Mouse (Mus musculus) brain, embryonic 18.5 days (tissue): ENCODE data around the gene Zxdc.
A peak's percentile ranks its signal among the peaks of the same experiment; 100 is the strongest.

Source experiments
- DNase-seq: peaks from one replicate; pipeline ENCODE4 v3.0.0-alpha.2; 2012; ENCODE audit warnings: low read depth, low spot score

Gene Zxdc

DNA sequence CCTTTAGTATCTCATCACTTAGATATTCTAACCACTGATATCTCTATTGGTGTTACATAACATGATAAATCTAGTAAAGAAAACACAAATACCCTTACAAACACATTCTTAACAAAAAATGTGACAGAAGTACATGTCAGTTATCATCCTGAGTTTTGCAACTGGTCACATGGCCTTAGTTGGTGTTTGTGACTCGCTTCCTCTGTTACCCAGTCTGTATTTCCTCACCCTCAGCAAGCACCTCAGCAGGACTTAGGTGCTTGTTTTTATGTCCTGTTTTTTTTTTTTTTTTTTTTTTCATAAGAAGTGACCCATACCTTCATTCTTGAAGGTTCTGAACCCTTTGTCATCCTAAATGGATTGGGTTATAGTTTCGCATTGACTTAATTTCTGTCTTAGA lies 8.4 kb downstream of the Zxdc start:
- no peak for DNase-seq

GRCm38 (mm10) chr6:90381465-90381864 lies 12.2 kb downstream of the Zxdc start:
- DNase-seq: no peak

DNA sequence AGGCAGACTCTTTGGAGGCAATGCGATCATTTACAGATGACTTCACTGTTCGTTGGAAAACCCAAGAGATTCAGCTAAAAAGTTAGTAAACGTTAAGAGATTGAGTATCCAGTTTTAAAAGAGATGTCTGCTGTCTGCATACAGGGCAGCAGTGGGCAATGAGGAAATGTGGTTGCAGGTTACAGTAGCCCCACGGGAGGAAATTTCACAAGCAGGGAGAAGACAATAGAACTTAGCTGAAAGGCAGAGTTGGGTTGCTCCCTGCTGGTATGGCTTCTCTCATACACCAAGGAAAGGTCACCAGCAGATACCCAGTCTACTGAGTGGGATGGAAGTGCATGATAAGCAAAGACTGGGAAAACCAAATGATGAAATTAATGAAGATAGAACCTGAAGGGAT lies 21.3 kb downstream of the Zxdc start:
- no peak for DNase-seq

DNA sequence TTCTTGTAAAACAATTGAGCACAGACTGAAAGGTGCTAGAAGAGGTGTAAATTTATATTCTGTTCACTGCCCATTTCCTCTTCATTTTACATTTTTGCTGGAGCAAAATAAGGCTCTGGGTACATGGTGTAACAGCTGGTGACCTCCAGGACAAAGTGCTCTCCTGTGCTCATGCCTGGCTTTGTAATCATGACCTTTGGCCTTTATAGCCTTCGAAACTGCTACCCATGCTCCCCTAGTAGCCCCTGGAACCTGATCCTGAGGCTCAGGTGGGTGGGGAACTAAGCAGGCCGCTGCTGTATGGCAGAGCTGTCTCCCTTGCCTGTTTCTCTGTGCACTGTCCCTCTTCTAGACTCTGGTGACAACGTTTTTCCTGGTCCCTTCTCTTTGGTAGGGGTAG lies 24.7 kb downstream of the Zxdc start:
- no peak for DNase-seq

- no peak for DNase-seq
These were observed 26.5 kb downstream of the Zxdc start for GRCm38 (mm10) chr6:90395751-90396150.

- no peak for DNase-seq
These were observed 28.0 kb downstream of the Zxdc start for GRCm38 (mm10) chr6:90397291-90397690.

- DNase-seq: no peak
These were observed 39.3 kb downstream of the Zxdc start for GRCm38 (mm10) chr6:90408632-90409031.

- no peak for DNase-seq
These were observed 41.7 kb downstream of the Zxdc start for GRCm38 (mm10) chr6:90410972-90411371.

DNA sequence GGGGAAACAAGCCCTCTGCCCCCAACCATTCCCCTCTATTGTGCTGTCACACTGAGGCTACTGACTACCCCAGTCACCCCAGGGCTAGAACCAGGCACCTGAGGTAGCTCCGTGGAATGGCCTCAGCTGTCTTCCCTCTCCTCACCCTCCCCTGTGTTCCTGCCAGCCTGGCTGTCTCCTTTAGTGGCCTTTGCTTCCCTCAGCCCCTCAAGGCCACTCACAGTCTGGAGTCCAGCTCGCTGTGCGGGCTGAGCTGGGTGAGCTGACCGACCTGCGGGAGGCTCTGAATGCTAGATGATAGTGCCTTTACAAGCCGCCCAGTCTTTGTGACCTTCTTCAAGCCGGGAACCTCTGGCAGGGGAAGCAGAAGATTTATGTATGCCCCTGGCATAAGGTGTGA lies 42.6 kb downstream of the Zxdc start:
- no peak for DNase-seq

- DNase-seq: peak; percentile 60
These were observed 53.3 kb downstream of the Zxdc start for GRCm38 (mm10) chr6:90422565-90422964.

- no peak for DNase-seq
These were observed 56.1 kb downstream of the Zxdc start for GRCm38 (mm10) chr6:90425361-90425760.

- DNase-seq: no peak
These were observed 56.7 kb downstream of the Zxdc start for GRCm38 (mm10) chr6:90426003-90426402.

GRCm38 (mm10) chr6:90428380-90428974 lies 59.2 kb downstream of the Zxdc start, which contains the start of gene Cfap100:
TSS of gene Cfap100 (minus strand) at chr6:90428797.
- no peak for DNase-seq

DNA sequence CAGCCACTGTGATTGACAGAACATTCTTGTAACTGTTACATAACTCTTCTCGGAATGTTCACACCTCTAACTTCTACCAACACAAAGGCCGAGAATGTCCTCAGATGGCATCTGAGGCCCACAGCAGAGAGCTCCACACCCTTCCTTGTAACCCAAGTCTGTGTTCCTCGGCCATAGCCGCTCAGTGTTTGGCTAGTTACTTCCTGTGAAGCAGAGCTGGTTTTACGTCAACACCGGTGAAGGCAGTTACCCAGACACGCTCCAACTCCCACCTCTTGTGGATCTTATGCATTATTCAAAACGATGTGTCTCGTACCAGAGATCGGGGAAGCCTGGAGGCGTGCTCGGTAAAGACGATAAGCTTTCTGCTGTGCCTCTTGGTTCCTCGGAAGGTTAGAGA lies 60.6 kb downstream of the Zxdc start:
- DNase-seq: no peak

DNA sequence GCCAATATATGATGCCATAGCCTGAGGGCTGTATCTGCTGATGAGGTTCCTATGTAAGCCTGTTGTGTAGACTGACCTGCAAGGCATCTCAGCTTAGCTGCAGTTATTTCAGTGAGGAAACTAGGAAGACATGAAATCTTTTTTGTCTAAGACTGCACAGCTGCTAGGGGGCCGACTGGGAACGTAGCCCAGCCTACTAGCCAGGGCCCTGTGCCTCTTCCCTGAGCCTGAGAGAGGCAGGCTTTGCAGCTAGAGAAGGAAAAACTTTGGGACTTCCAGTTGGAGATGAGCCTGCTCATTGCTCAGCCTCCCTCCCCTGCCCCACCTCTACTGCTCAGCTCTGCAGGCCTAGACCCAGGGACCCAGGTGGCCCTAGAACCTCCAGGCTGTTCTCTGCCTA lies 62.2 kb downstream of the Zxdc start:
- no peak for DNase-seq

DNA sequence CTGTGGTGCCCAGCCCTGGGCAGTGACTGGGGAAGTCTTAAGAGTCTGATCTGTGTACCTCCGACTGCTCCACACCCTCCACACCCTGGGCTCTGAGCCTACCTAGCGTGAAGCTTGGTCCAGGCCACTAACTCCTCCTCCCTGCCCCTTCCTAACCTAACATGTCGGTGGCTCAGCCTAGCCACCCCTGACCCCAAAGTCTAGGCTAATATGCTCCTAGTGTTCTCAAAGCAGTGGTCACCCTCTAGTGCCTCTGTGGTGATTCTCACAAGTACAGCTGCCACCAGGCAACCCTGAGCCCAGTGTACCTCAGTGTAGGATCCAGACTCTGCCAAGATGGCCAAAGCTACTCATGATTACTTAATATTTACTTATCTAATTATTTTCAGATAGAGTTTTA lies 65.4 kb downstream of the Zxdc start:
- DNase-seq: no peak

DNA sequence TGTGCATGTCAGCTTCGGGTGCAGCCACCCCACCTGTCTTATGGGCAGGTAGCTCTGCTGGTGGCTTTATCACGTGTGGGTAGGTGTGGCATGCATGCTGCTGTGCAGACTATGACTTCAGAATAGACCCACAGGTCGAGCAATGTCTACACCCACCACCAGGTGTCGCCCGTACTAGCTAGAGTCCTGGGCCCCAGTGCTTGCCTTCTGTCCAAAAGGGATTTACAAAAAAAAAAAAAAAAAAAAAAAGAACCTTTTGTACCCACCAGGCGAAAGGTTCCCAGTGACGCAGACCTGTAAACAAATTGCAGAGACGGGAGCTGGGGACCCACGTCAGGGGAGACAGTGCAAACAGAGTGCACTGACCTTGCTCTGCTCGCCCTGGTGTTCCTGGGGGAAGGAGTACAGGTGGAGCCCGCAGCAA lies 65.9 kb downstream of the Zxdc start:
- no peak for DNase-seq

DNA sequence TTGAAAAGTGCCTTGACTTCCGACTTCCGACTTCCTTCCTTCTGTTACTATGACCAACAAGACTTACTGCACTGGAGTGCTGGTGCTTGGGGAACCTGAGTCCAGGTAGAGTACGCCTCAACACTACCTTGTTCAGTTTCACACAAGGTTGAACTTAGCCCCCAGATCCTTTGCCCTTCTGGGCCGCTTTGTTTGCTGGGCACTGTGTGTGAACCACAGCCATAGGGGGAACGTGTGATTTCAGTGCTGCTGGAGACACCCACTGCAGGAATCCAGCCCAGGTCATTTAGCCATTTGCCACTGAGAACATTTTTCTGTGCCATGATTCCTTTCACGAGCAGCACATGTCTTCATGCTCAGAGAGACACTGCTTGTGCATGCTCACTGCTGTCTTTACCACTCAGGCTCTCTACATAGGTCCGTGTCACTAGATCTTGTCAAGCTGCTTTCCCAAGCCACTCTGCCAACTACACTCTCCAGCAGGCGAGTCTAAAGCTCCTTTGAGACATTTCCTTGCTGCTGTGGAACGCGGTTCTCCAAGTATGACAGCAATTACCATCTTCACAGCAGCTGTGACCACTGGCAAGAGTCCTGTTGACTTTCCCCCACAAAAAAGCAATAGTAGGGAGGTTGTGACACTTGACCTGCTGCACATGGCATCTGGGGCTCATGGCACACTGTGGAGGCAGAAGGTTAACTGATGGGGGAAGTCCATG lies 67.1 kb downstream of the Zxdc start:
- no peak for DNase-seq

DNA sequence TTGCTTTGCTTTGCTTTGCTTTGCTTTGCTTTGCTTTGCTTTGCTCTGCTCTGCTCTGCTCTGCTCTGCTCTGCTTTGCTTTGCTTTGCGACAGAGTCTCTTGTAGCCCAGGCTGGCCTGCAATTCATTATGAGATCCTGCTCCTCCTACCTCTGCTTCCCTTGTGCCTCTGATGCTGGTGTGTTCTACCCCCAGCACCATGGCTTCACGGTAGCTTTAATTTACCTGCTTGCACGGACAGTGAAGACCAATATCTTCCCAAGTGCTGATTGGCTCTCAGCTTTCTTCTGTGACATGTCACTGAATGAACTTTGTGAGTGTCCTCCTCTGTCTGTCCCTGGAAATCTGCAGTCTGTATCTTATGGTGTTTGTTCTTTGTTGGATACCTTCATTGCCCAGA lies 67.7 kb downstream of the Zxdc start:
- no peak for DNase-seq

DNA sequence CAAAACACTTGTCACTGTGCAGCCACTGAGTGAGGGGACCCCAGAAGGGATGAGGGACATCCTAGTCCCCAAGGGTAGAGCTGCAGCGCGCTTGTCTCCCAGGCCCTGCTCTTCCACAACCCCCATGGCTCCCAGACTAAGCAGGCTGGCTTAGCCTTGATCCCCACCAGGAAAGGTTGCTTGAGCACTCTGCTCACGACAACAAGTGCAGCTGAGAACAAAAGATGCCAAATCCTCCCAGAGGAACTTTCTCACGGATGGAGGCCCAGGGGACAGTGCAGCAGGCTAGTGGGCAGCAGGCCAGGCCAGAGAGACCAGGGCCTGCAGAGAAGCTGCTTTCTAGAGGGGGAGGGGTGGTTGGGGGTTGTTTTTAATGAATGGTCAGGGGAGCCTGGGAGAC lies 77.6 kb downstream of the Zxdc start:
- DNase-seq: no peak

GRCm38 (mm10) chr6:90450179-90450578 lies 80.9 kb downstream of the Zxdc start:
- no peak for DNase-seq

- no peak for DNase-seq
These were observed 81.4 kb downstream of the Zxdc start for GRCm38 (mm10) chr6:90450697-90451096.

DNA sequence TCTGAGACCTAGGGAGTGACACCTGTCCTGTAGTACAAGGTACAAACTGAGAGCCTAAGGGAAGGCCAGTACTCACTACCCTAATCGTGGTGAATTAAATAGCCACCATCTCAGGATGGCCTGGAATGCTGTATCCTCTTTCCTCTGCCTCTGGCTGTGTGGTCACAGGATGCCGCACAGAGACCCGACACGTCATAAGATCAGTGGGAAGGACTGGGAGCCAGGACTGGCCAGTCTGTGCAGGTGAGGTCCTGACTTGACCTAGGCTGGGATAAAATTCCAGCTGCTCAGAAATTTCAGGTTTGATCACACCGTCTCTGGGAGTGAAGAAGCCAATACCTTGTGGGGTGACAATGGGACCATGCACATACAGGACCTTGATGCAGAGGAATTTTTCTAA lies 82.2 kb downstream of the Zxdc start:
- DNase-seq: no peak

- no peak for DNase-seq
These were observed 83.3 kb downstream of the Zxdc start for GRCm38 (mm10) chr6:90452603-90453002.
